Mouse (Mus musculus): ENCODE data around the gene P2rx5. TPM values are rescaled to one million over a fixed set of nuclear protein-coding genes. Genes with fewer than 3 reads are reported as not detected.

Gene P2rx5
- total and polyA plus RNA-seq, 3 experiments = 0.21 to 0.83 (median 0.40) TPM

GRCm38 (mm10) chr11:73146975-73147365 lies 13.3 kb upstream of the P2rx5 start:
- H3K9ac ChIP-seq (ENCODE audit: insufficient read depth, low read depth) = no peak overlapping the region
- TF ChIP-seq ETS1 (conservative IDR thresholded peaks at IDR 0.05; ENCODE audit: low read depth, low read length) (no peak), MAX (IDR thresholded peaks at IDR 0.05; ENCODE audit: low read length) (no peak), USF1 (IDR thresholded peaks at IDR 0.05; ENCODE audit: low read depth, low read length) (no peak), CHD1 (IDR thresholded peaks at IDR 0.05; ENCODE audit: low read depth, low read length) (no peak), ZNF384 (IDR thresholded peaks at IDR 0.05; ENCODE audit: low read depth, low read length) (no peak), MXI1 (IDR thresholded peaks at IDR 0.05; ENCODE audit: low read depth, low read length) (no peak), TCF12 (IDR thresholded peaks at IDR 0.05; ENCODE audit: low read depth, low read length) (no peak)
- no peak for DNase-seq (ENCODE audit: extremely low read depth)
- no peak overlapping the region for H3K27ac ChIP-seq (ENCODE audit: insufficient read depth, low read depth)
- no peaks in the 10 kb centered on the region for H3K79me2 ChIP-seq (replicated peaks; ENCODE audit: control insufficient read depth, extremely low read depth, insufficient read depth, poor library complexity, severe bottlenecking)
- no peak overlapping the region for H3K4me3 ChIP-seq (replicated peaks in 1 of 3; ENCODE audit: low read depth in 2 of 3, low read length in 2 of 3, poor library complexity in 1 of 3)
- H3K27me3 ChIP-seq (replicated peaks) = peaks cover 15% of the 10 kb centered on the region
- in situ Hi-C loops (cut with MboI; ENCODE audit: low pct_ligation_motif_present, low pct_unique_long_range_greater_than_20kb, low sequenced_read_pairs) = loop anchor here (25.0 kb wide), 1 partner anchor 1215 kb away; the partner anchor contains the start of genes Olfr411 and Olfr412
- no peaks in the 10 kb centered on the region for H3K9me3 ChIP-seq (replicated peaks; ENCODE audit: low read length)
- H3K36me3 ChIP-seq (replicated peaks in 1 of 2; ENCODE audit: control insufficient read depth in 1 of 2, insufficient read depth in 1 of 2, low read length in 1 of 2) = no peaks in the 10 kb centered on the region
- dilution Hi-C loops (cut with MboI; ENCODE audit: extremely low pct_ligation_motif_present, extremely low pct_unique_long_range_greater_than_20kb, low sequenced_read_pairs) = no loop called here
- H3K4me1 ChIP-seq (ENCODE audit: control insufficient read depth in 1 of 2, insufficient read depth in 2 of 2) = no peaks in the 10 kb centered on the region
- H3K4me2 ChIP-seq (ENCODE audit: insufficient read depth, low read depth, poor library complexity, severe bottlenecking) = no peak overlapping the region

- H3K9me3 ChIP-seq (replicated peaks; ENCODE audit: low read length) = no peaks in the 10 kb centered on the region
- H3K4me1 ChIP-seq (ENCODE audit: control insufficient read depth in 1 of 2, insufficient read depth in 2 of 2) = no peaks in the 10 kb centered on the region
Observed at GRCm38 (mm10) chr11:73148209-73148608, 12.0 kb upstream of the P2rx5 start.

GRCm38 (mm10) chr11:73155071-73155470 lies 5.2 kb upstream of the P2rx5 start:
- Histone ChIP-seq H3K9ac (ENCODE audit: insufficient read depth, low read depth) (no peak overlapping the region), H3K4me3 (replicated peaks in 1 of 3; ENCODE audit: low read depth in 2 of 3, low read length in 2 of 3, poor library complexity in 1 of 3) (no peak overlapping the region), H3K27me3 (replicated peaks) (peaks cover 54% of the 10 kb centered on the region), H3K4me2 (ENCODE audit: insufficient read depth, low read depth, poor library complexity, severe bottlenecking) (no peak overlapping the region), H3K9me3 (replicated peaks; ENCODE audit: low read length) (no peaks in the 10 kb centered on the region), H3K36me3 (replicated peaks in 1 of 2; ENCODE audit: control insufficient read depth in 1 of 2, insufficient read depth in 1 of 2, low read length in 1 of 2) (no peaks in the 10 kb centered on the region), H3K79me2 (replicated peaks; ENCODE audit: control insufficient read depth, extremely low read depth, insufficient read depth, poor library complexity, severe bottlenecking) (no peaks in the 10 kb centered on the region), H3K27ac (ENCODE audit: insufficient read depth, low read depth) (no peak overlapping the region), H3K4me1 (ENCODE audit: control insufficient read depth in 1 of 2, insufficient read depth in 2 of 2) (peaks cover 0 to 8% of the 10 kb centered on the region in 2 experiments; a peak in 2 of 4 replicates)
- no peak for TF ChIP-seq NELFE (IDR thresholded peaks at IDR 0.05; ENCODE audit: low read depth, low read length)
- TF ChIP-seq MEF2A (IDR thresholded peaks at IDR 0.05; ENCODE audit: borderline replicate concordance, low read depth, low read length) = no peak
- TF ChIP-seq JUN (IDR thresholded peaks at IDR 0.05; ENCODE audit: insufficient read depth, low read depth, low read length) = no peak
- no peak for TF ChIP-seq ZNF384 (IDR thresholded peaks at IDR 0.05; ENCODE audit: low read depth, low read length)
- no peak for TF ChIP-seq USF1 (IDR thresholded peaks at IDR 0.05; ENCODE audit: low read depth, low read length)
- TF ChIP-seq GABPA (IDR thresholded peaks at IDR 0.05; ENCODE audit: insufficient replicate concordance, low read depth, low read length) = no peak
- TF ChIP-seq EP300 (IDR thresholded peaks at IDR 0.05; ENCODE audit: low read length) = no peak
- TF ChIP-seq TCF12 (IDR thresholded peaks at IDR 0.05; ENCODE audit: low read depth, low read length) = no peak
- no peak for TF ChIP-seq JUND (conservative IDR thresholded peaks at IDR 0.05; ENCODE audit: low read depth, low read length)
- no peak for TF ChIP-seq SMC3 (IDR thresholded peaks at IDR 0.05; ENCODE audit: low read depth, low read length)
- TF ChIP-seq CTCF (conservative IDR thresholded peaks at IDR 0.05 in 1 of 2, IDR thresholded peaks at IDR 0.05 in 1 of 2; ENCODE audit: low read depth in 2 of 2, low read length in 2 of 2) = no peak
- no peak for TF ChIP-seq IRF4 (IDR thresholded peaks at IDR 0.05; ENCODE audit: low read depth, low read length)
- no peak for TF ChIP-seq CHD1 (IDR thresholded peaks at IDR 0.05; ENCODE audit: low read depth, low read length)
- no peak for TF ChIP-seq RCOR1 (conservative IDR thresholded peaks at IDR 0.05; ENCODE audit: low read depth, low read length)
- TF ChIP-seq MXI1 (IDR thresholded peaks at IDR 0.05; ENCODE audit: low read depth, low read length) = no peak
- TF ChIP-seq ELF1 (IDR thresholded peaks at IDR 0.05; ENCODE audit: low read depth, low read length) = no peak
- DNase-seq (ENCODE audit: extremely low read depth) = no peak
- dilution Hi-C loops (cut with MboI; ENCODE audit: extremely low pct_ligation_motif_present, extremely low pct_unique_long_range_greater_than_20kb, low sequenced_read_pairs) = no loop called here
- in situ Hi-C loops (cut with MboI; ENCODE audit: low pct_ligation_motif_present, low pct_unique_long_range_greater_than_20kb, low sequenced_read_pairs) = no loop called here

More at GRCm38 (mm10) chr11:73148209-73148608, 12.0 kb upstream of the P2rx5 start:
- Histone ChIP-seq H3K27me3 (replicated peaks) (peaks cover 16% of the 10 kb centered on the region), H3K4me2 (ENCODE audit: insufficient read depth, low read depth, poor library complexity, severe bottlenecking) (no peak overlapping the region), H3K27ac (ENCODE audit: insufficient read depth, low read depth) (no peak overlapping the region), H3K9ac (ENCODE audit: insufficient read depth, low read depth) (no peak overlapping the region), H3K4me3 (replicated peaks in 1 of 3; ENCODE audit: low read depth in 2 of 3, low read length in 2 of 3, poor library complexity in 1 of 3) (no peak overlapping the region), H3K79me2 (replicated peaks; ENCODE audit: control insufficient read depth, extremely low read depth, insufficient read depth, poor library complexity, severe bottlenecking) (no peaks in the 10 kb centered on the region), H3K36me3 (replicated peaks in 1 of 2; ENCODE audit: control insufficient read depth in 1 of 2, insufficient read depth in 1 of 2, low read length in 1 of 2) (no peaks in the 10 kb centered on the region)
- dilution Hi-C loops (cut with MboI; ENCODE audit: extremely low pct_ligation_motif_present, extremely low pct_unique_long_range_greater_than_20kb, low sequenced_read_pairs) = no loop called here
- in situ Hi-C loops (cut with MboI; ENCODE audit: low pct_ligation_motif_present, low pct_unique_long_range_greater_than_20kb, low sequenced_read_pairs) = loop anchor here (25.0 kb wide), 1 partner anchor 1214 kb away; the partner anchor contains the start of genes Olfr411 and Olfr412
- no peak for DNase-seq (ENCODE audit: extremely low read depth)
- TF ChIP-seq ZMIZ1 (IDR thresholded peaks at IDR 0.05; ENCODE audit: low read depth, low read length) (no peak), ELF1 (IDR thresholded peaks at IDR 0.05; ENCODE audit: low read depth, low read length) (no peak), ZNF384 (IDR thresholded peaks at IDR 0.05; ENCODE audit: low read depth, low read length) (0 out of 2 replicates have a peak, but pooled peaks have one; percentile 27)

All from CH12.LX (cell line).